Mouse (Mus musculus) MEL (cell line): Measurements from ENCODE around the gene Gm5617.

ENCODE experiments used
- CTCF ChIP-seq, 3 experiments: IDR thresholded peaks in 2 of 3; conservative IDR thresholded peaks in 1 of 3; 2 replicates each; pipeline ENCODE4 v1.5.1; 2011 to 2012; ENCODE audit warnings: low read length in 3 of 3, low read depth in 2 of 3, mild to moderate bottlenecking in 2 of 3, improper control_type of control experiment in 1 of 3, inconsistent platforms in 1 of 3, mixed read lengths in 1 of 3, moderate library complexity in 1 of 3; ENCODE audit not compliant: control insufficient read depth in 1 of 3, insufficient read depth in 1 of 3, poor library complexity in 1 of 3, severe bottlenecking in 1 of 3
- EP300 ChIP-seq, 2 experiments: IDR thresholded peaks; 2 replicates each; pipeline ENCODE4 v1.6.1; 2011; ENCODE audit warnings: improper control_type of control experiment in 2 of 2, low read length in 2 of 2, low read depth in 1 of 2, mild to moderate bottlenecking in 1 of 2
- MAX ChIP-seq: IDR thresholded peaks from 2 replicates; pipeline ENCODE4 v1.6.1; 2011; ENCODE audit warnings: low read length, improper control_type of control experiment
- MYC ChIP-seq: IDR thresholded peaks from 2 replicates; pipeline ENCODE4 v1.6.1; 2011; ENCODE audit warnings: low read depth, mild to moderate bottlenecking, low read length, improper control_type of control experiment, moderate library complexity

DNA sequence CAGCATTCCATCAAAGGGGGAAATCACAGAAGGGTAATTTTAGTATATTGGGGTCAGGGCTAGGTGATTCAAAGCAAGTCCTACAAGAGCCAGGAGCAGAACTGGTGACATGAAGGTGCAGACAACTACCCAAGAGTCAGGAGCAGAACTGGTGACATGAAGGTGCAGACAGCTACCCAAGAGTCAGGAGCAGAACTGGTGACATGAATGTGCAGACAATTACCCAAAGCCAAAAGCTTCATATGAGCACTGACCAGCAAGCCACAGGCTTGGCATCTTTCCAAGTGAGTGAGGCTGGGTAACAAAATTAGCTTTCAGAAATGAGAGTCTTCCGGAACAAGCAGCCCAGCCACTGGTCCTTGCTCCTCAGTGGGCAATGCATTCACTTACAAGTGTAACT, 20.1 kb downstream of the Gm5617 start:
- TF ChIP-seq MYC, result no peak
- no peak for TF ChIP-seq MAX
- TF ChIP-seq CTCF (IDR thresholded peaks at IDR 0.05 in 2 of 3, conservative IDR thresholded peaks at IDR 0.05 in 1 of 3; ENCODE audit: control insufficient read depth in 1 of 3, insufficient read depth in 1 of 3, low read depth in 2 of 3, low read length in 3 of 3, poor library complexity in 1 of 3, severe bottlenecking in 1 of 3), result no peak
- TF ChIP-seq EP300 (IDR thresholded peaks at IDR 0.05; ENCODE audit: low read depth in 1 of 2, low read length in 2 of 2), result no peak
